Mouse (Mus musculus): ENCODE measurements around the gene Kcne4.
"Not testable (repeated sequence)": the region's sequence is repeated elsewhere in the genome, so short reads cannot be mapped to it uniquely, and the experiment has no call there.

Kcne4 gene

DNA sequence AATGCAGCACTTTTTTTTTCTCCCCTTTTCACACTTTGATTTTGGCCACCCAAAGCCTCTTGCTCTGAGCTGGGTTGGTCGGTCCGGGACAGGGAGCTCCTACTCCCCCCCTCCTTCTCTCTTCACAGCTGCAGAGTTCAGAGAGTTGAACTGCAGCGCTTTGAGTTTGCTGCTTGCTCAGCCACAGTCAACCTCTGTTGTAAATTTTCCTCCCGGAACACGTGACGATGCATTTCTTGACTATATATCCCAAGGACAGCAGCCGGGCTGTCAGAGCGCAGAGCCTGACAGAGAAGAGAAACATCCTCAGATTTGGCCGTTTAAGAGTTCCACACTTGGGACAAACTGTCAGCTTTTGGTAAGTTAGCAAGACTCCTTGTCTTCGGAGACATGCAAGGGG is at the start of gene Kcne4:
Kcne4 (plus strand) TSS at position 120 of the 400 bp plus-strand sequence.
- DNase-seq: no peak

DNA sequence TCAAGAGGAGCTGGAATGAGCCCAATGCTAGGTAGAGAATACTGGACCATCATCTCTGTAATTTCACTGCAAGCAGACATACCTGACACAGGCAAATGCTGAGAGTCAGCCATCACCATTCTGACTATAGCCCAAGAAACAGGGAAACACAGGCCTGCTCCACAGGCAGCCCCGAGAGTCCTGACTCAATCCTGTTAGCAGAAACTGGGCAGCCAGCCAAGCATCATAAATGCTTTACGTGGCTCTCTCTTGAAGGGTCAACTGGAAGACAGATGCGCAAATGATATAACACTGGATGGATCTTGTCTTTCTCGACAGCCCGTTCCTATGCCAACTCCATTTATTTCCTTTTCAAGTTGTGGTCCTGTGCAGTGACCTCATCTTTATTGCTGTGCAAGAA is 34.7 kb upstream of the Kcne4 start:
- DNase-seq: no peak

DNA sequence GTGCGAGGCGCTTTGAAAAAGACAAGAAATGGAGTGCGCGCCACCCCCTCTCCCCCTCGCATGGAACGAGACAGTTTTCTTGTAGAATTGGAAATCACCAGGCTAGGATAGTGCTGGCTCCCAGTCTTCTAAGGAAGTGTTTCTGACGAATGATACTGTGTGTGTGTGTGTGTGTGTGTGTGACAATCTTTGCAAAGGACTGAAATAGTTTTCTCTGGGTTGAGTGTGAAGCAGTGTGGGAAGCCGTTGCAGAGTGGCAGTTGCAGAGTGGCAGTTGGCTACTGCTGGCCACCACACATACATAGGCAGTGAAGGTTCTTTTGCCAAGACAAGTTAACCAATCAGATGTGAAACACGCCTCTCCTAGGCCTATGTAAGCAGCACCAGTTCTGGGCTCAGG is 31.6 kb upstream of the Kcne4 start:
- DNase-seq: not testable (repeated sequence)

DNA sequence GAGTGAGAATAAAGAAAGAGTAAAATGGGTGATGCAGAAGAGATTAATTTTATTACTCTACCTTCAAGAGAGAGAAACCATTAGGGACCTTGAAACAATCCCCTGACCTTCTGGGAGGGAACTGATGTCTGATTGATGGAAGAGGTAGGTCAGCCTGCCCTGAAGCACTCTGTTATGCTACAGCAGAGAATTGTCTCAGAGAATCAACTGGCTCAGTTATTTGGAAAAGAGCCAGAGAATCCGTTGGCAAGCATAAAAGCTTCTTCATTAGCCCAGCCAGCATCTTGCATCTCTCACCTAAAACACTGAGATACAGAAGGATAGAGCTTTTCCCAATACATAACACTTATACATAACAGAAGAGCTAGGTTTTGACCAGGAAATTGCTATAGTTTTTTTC is 26.8 kb upstream of the Kcne4 start:
- peak; percentile 30 to 41 for DNase-seq

DNA sequence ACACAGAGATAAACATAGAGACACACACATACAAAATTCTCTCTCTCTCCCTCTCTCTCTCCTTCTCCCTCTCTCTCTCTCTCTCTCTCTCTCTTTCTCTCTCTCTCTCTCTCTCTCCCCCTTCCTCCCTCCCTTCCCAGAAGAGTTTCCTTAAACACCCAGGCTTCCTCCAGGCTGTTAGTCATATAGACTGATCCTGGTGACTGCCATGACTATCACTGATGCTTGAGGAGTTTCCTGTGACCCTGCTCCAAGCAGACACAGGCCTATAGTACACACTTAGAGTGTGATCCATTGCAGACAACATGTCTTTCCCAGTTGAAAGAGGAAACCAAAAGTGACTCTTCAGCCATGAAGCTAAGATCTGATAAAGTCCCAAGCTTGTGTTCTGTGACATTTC is 9.1 kb upstream of the Kcne4 start:
- no peak for DNase-seq

DNA sequence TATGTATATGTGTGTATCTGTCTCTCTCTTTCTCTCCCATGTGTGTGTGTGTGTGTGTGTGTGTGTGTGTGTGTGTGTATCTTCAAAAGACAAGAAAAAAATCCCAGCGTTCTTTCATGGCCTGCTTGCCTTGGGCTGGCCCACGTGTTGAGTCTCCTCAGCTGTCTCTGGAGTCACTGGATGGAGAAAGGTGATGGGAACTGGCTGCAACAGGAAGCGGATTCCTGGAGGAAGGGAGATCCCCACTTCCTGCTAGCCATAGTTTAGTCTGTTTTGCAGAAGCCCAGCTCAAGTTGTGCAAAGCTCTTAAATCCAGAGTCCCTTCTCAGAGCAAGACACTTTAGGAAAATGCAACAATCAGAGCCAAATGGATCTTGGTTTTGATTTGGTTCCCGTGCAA is 6.7 kb upstream of the Kcne4 start:
- no peak for DNase-seq

DNA sequence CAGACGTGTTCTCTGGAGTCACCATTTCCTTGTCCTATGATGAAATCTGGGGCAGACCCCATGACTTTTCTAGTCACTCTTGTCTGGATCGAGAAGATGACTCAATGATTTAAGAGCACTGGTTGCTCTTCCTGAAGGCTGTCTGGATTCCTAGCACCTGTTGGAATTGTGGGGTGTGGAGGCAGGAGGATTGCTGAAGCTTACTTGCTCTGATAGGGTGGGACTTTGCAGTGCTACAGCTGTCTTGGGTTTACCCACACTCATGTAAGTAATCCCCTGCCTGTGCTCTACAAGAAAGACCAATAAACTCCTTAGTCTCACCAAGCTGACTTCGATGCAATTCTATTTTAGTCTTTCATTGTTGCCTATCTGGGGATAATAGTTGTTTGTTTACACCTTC is 5.7 kb upstream of the Kcne4 start:
- DNase-seq: no peak

DNA sequence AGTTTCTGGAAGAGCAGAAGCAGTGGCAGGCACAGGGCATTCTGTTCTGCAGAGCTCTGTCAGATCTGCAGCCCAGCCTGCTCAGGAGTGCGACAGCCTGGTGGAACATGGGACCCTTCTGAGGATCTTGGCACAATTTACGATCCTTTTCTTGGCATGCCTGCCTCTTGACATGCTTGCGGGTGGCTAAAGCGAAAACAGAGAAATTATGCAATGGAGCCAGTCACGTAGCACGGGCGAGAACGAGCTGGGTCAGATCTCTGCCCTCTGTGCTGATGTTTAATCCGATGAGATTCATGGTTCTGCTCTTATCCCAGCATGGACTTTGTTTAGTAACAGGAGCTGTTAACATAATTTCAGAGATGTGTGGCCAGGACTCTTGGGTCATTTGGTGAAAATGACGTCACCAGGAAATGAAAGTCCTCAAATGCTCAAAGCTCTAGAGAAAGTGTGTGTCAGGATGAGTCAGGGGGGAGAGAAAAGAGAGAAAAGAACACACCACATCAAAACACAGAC is 4.5 kb upstream of the Kcne4 start:
- DNase-seq: no peak

DNA sequence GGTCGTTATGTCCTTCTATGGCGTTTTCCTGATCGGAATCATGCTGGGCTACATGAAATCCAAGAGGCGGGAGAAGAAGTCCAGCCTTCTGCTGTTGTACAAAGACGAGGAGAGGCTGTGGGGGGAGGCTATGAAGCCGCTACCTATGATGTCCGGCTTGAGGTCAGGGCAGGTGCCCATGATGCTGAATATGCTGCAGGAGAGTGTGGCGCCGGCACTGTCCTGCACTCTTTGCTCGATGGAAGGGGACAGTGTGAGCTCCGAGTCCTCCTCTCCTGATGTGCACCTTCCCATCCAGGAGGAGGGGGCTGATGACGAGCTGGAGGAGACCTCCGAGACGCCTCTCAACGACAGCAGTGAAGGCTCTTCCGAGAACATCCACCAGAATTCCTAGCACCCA is 1.2 kb downstream of the Kcne4 start:
- no peak for DNase-seq

DNA sequence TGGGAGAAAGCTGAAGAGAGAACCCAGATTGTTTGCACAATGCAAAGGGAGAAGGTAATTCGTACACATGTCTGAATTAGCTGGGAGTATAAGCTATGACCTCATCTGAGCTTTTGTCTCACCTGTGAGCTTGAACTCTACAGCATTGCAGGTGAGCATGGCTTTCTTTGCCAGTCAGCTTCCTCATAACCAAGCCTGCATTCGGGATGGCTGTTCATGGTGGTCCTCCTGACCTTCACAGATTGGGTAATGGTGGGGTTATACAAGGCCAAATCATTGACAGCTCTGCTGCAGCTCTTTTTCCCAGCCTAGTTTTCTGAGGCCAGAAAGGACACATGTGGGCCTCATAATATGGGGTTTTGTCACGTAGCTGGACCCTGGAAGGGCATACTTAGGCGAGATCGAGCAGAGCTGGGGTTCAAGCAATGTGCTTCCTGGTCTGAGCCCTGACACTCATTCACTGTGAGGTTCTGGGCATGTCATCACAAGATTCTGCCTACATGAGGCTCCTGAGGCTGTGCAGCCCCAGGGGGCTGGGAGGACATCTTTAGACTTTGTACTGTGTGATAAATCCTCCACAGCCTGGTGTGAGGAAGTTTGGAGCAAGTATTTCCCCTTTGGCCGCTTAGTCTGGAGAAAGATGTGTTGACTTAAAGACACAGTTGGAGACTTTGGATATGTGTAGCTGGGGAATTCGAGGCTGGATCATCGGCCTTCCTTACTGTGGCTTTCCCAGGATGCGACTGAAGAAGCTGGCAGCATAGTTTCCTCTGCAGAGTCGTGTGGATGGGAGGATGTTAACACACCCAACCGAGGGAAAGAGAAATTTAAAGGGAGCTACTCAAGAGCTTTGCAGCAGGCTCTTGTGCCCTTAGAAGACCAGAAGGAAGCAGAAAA is 2.3 kb downstream of the Kcne4 start:
- DNase-seq: no peak

DNA sequence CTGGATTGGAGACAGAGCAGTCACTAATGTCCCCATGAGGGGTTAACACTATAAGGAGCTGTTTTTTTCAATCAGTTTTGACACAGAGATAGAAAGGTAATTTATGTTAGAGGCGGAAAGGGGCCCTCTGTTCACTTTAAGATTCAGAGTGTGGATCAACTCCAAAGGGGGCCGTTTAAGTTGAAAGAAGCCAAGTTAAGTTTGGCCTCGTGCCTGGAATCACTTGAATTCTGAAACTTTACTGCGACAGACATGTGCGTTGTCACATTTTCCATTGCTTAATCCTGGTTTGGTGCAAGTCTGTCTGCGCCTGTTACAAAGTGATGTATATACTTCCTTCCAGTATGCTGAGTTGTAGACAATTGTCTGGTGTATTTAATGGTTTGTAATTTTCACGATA is 3.0 kb downstream of the Kcne4 start:
- no peak for DNase-seq

DNA sequence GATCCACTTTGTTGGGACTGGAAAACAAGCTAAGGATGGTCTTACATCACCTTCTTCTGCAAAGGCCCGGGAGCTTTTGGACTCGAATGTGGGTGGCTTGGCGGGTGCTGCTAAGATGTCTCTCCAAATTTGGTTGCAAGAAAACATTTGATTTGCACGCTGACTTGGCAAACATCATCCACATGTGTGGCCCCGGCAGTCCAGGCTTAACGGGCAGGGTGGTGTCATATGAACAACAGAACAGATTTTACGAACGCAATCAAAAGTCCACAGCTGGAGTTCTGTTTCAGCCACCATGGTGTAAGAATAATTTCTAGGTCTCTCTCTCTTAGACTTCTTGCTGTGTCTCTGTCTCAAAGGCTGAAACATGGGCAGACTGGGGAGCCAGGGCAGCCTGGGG is 3.6 kb downstream of the Kcne4 start:
- DNase-seq: no peak

DNA sequence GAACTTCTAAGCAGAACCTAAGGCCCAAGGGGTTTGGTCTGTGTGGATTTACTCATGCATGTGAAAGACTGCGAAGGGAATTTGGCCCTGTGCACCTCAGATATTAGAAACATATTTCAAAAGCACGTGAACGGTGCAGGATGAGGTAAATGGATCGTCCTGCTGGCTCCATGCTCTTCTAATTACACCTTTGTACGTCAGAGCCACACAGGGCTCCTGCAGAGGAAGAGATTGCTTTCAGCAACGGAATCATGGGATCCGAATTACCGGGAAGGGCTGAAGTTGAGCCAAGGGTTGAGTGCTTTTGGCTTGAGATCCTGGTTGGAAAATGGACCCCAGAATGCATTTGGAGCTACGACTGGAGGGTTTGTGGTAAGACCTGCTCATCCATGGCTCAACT is 4.6 kb downstream of the Kcne4 start:
- no peak for DNase-seq

DNA sequence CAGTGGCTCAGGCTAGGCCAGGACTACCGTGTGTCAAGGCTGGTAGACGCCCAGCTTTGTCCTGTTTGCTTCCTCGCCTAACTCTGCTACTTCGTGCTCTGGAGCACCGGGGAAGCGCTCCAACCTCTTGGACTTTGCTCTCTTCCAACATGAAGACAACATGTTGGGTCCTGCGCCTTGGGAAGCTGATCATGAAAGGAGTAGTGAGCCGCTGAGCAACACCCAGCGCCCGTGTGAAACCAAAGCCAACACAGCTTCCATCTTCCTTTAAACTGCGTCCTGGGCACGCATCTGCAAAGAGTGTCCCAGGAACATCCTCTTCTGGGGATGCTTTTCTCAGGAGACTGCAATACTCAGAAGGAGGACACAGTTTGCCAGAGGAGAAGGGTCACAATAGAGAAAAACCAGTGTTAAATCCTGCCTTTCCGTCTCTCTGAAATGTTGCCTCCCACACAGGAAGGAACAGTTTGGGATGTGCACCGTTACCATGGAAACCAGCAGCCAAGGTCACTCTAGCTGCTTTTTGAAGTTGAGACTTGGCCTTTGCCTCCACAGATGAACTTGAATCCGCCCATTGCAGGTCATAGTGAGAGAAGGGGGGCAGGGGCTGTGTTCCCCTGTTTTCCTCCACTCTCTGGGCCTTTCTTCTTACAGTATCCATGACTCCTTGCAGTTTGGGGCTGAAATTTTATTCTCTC is 5.3 kb downstream of the Kcne4 start:
- DNase-seq: no peak

DNA sequence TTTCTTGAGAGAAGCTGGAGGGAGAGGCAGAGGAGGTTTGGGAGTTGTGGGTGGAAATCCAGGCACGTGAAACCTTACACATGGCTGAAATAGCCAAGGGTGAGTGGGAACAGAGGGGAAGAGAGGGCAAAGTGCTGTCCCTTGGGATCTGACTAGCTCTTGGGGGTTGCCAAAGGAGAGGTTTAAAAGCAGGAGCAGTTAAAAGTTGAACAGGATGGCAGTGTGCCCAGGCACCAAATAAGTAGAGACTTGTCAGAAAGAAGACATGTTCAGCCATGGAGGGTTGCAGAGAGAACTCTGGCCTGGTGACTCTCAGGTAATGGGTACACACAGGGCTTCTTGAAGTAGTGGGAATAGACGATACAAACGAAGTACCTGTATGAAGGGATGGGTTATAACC is 8.7 kb downstream of the Kcne4 start:
- DNase-seq: no peak

DNA sequence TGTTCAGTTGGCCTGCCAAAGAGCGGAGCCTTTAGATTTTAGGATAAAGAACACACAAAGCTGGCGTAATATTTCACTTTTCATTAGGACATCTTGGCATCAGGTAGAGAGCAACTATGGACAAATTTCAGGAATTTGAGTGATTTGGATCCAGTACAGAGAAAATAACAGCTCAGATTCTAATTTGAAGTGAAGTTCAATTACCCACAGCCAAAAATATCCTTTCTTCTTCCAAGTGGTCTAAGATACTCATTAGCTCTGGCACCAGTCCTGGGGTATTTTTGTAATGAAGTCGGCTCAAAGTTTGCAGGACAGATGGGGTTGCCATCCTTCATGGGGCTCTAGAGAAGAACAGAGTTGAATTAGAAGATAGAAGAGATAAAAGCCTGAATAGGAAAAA is 21.9 kb downstream of the Kcne4 start:
- DNase-seq: no peak

DNA sequence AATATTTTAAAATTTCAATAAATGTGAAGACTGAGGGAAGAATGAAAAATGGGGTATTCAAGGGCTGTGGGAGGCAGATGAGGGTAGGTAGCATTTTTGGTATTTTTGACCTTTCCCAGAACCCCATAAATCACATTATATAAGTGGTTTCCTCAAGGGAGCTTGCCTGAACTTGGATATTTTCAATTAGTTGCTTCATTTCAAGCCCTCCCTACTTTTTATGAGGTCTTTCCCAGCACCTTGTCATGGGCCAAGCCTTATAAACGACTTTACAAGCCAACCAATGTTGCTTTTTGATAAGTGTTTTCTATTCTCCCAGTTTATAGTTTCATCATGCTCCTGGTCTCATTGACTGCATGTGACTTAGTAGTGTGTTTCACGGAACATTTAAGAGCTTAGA is 24.2 kb downstream of the Kcne4 start:
- no peak for DNase-seq

DNA sequence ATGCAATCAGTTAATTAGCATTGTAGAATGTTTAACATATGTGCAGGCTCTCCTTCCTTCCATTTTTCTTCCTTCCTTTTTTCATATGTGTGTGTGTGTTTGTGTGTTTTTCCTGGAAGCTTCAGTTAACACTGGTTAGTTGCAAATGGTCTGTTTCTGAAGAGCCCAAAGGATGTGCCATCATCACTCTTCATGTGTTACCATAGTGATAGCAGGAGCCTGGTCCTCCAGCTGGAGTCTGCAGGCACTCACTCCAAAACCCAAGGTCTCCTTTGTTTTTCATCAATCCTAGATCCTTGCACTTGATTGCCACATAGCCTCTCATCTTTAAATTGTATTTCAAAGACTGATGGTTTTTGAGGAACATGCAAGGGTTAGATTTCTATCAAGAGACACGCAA is 29.1 kb downstream of the Kcne4 start:
- DNase-seq: no peak

DNA sequence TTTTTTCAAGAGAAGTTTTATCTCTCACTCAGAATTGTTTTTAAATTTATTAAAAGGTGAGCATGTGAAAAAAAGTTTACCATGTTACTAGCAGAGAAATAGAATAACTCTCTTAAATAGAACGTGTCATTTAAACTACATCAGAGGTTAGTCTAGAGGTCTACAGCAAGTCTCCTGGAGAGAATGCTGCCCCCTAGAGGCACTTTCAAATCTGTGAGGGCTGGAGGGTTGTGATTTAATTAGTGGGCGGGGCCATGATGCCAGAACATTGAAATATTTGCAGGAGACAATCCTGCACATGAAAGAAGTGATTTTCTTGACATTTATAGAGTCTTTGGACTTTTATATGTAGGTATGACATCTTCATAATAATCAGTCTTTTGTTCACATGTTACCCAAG is 29.9 kb downstream of the Kcne4 start:
- peak; percentile 45 to 53 for DNase-seq

DNA sequence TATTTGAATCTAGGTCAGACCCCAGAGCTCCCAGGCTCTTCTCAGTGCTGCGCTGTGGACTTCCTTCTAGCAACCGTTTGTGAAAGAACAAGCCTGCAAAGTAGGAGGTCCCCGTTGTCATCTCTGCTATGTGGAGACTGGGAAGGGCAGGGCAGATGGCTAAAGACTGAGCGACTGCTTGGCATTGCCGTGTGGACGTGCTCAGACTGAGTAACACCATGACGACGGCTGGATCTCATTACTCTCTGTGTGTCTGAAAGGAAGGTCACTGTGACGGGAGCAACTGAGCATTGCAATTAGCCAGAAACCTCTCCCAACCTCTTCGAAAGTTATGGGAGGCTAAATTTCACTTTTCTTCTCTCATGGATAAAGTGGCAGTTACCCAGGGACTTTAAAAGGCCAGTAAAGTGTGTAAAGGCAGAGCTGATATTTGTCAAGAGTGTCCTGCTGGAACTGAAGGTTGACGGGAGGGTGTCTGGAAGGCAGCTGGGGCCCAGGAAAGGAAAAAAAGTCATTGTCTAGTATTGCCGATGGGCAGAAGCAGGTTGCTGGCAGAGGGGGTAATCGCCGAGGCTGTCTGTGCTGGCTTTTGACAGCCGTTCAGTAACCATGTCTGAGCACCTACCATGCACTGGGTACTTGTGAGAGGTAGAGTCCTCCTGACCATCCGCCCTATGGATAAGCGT is 36.0 kb downstream of the Kcne4 start:
- peak; percentile 4 to 22 for DNase-seq

DNA sequence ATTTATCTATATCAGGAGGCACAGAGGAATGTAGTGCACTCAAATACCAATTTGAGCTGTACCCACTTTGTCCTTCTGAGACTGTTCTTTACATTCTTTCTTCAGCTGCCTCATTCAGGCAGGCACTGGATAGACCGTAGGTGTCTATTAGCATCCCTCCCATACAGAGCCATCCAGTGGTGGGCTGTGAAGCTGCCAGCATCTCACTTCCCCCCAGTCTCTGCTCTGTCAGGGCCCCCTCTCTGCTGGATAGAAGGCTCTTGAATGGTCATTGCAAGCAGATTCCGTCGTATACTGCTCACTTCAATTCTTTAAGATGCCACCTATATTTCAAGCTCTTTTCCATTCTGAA is 36.5 kb downstream of the Kcne4 start:
- no peak for DNase-seq

DNA sequence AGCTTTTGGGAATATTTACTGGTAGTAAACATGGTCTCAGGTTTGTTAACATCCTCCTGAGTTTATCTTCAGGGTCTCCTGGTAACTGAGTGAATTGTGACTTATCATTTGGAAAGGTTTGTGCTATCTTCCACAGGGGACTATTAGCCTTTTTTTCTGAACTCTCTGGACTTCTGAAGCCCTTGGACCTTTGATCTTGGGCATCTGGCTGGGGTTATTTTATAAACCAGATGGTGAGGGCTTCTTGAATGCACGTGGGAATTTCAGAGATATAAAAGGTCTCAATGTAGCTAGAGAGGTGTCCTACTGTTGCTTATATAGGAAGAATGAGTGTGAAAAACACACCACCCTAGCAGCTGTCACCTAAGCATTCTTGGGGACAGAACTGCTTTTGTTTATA is 37.7 kb downstream of the Kcne4 start:
- no peak for DNase-seq

DNA sequence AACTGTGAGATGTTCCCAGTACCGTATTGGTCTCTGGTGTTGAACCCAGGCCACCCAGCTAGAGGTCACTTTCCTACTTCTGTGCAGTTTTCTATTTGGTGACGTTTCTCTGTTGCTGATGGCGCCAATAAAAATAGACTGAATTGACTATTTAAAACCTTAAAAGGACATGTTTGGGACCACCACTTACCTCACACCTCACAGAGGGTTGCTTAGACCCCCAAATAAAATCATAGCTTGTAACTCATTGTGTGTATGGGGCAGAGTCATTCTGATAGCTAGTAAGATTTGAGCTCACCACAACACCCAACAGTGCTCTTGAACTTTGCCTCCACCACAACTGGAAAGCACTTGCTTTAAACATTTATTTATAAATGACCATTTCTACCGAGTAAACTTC is 43.0 kb downstream of the Kcne4 start:
- no peak for DNase-seq

DNA sequence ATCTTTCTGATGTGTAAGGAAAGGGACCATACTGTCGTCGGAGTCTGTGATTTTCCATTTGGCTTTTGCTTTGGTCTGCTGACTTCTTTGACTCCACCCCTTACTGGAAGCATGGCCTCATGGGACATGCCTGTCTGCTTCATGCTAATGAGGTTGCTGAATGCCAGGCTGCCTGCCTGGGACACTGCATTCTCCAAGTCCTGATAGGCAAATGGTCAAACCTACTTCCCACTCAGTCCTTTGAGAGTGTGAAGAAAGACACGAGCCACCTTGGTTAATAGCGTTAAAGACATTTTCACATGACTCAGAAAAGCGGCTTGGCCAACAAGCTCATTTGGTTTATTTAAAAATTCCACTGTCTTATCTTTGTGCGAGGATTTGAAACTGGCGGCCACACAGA is 43.5 kb downstream of the Kcne4 start:
- no peak for DNase-seq
